Mouse (Mus musculus): Measurements from ENCODE around the gene Ctbp2. TPM values are rescaled to one million over a fixed set of nuclear protein-coding genes. Genes with fewer than 3 reads are reported as not detected.
A peak's percentile ranks its signal among the peaks of the same experiment; 100 is the strongest.

The Ctbp2 gene
- total and polyA plus RNA-seq, 2 experiments from 2014 or later = 27.9 to 71.3 TPM

DNA sequence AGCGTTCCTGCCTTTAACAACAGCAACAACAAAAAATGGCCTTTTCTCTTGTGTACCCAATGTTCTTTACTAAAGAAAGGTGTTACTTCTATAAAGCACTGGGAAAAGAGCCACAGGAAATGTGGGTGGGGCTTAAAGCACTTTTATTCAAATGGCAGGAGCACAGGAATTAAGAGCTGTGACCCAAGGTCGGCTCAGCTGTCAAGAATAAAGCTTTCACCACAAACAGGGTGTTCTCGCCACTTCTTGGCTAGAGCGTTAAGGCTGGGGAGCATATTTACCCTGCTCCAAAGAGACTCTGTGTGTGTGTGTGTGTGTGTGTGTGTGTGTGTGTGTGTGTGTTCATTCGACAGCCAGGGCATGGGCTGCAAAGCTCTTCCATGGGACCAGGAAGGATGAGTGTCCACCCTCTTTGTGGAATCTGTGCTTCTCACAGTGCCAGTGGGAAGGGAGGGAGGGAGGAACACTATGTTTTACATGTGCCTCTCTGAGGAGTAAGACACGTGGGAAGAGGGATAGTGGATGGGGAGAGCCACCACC lies 104.6 kb downstream of the Ctbp2 start:
- Histone ChIP-seq H3K27ac (ENCODE audit: low read depth) (peak overlapping the region; percentile 28; the same call in 1 of the 2 replicates), H3K27me3 (ENCODE audit: control insufficient read depth, insufficient read depth, low read length) (no peaks in the 10 kb centered on the region), H3K4me2 (ENCODE audit: low read depth, low read length) (no peak overlapping the region), H3K9ac (replicated peaks; ENCODE audit: low read depth, low read length) (no peak overlapping the region), H3K36me3 (replicated peaks; ENCODE audit: control insufficient read depth, insufficient read depth, low read length) (no peaks in the 10 kb centered on the region), H3K4me3 (ENCODE audit: low read depth, low read length) (no peak overlapping the region), H3K9me3 (replicated peaks; ENCODE audit: control insufficient read depth, low read length) (no peaks in the 10 kb centered on the region), H3K4me1 (ENCODE audit: control insufficient read depth, insufficient read depth) (peaks cover 42% of the 10 kb centered on the region)
- 32% methylated on average over 6 of the region's 6 CpGs for WGBS
- DNase-seq (ENCODE audit: low spot score) (no peak), ATAC-seq (ENCODE audit: insufficient read depth, low read depth) (peak; percentile 45; the same call in 1 of the 2 replicates)
- TF ChIP-seq EP300 (IDR thresholded peaks at IDR 0.05; ENCODE audit: low read depth) (no peak), CTCF (IDR thresholded peaks at IDR 0.05; ENCODE audit: low read depth) (no peak)

DNA sequence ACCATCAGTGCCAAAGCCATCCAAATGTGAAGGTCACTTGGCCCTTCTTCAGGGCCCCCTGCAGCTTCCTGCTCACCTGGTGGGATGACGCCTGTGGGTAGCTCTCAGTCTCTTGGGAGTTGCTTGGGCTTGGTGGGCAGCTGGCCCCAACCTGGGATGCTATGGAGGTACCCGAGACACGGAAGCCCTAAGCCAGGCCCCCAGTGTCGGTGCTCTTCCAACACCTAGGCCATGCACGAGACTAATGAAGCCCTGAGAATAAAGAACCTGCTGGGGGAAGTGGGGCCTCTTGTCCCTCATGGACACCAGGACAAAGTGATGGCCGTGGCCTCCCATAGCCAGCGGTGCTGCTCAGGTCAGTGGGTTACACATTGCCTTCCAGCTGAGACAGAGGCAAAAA lies 105.2 kb downstream of the Ctbp2 start:
- Histone ChIP-seq H3K9me3 (replicated peaks; ENCODE audit: control insufficient read depth, low read length) (no peaks in the 10 kb centered on the region), H3K36me3 (replicated peaks; ENCODE audit: control insufficient read depth, insufficient read depth, low read length) (no peaks in the 10 kb centered on the region), H3K4me2 (ENCODE audit: low read depth, low read length) (no peak overlapping the region), H3K27me3 (ENCODE audit: control insufficient read depth, insufficient read depth, low read length) (no peaks in the 10 kb centered on the region), H3K27ac (ENCODE audit: low read depth) (peak overlapping the region; percentile 28; the same call in 1 of the 2 replicates), H3K9ac (replicated peaks; ENCODE audit: low read depth, low read length) (no peak overlapping the region), H3K4me3 (ENCODE audit: low read depth, low read length) (no peak overlapping the region), H3K4me1 (ENCODE audit: control insufficient read depth, insufficient read depth) (peaks cover 41% of the 10 kb centered on the region)
- ATAC-seq (ENCODE audit: insufficient read depth, low read depth) = no peak
- no peak for DNase-seq (ENCODE audit: low spot score)
- 77% methylated on average over 7 of the region's 7 CpGs for WGBS
- no peak for TF ChIP-seq CTCF (IDR thresholded peaks at IDR 0.05; ENCODE audit: low read depth)
- TF ChIP-seq EP300 (IDR thresholded peaks at IDR 0.05; ENCODE audit: low read depth) = no peak

DNA sequence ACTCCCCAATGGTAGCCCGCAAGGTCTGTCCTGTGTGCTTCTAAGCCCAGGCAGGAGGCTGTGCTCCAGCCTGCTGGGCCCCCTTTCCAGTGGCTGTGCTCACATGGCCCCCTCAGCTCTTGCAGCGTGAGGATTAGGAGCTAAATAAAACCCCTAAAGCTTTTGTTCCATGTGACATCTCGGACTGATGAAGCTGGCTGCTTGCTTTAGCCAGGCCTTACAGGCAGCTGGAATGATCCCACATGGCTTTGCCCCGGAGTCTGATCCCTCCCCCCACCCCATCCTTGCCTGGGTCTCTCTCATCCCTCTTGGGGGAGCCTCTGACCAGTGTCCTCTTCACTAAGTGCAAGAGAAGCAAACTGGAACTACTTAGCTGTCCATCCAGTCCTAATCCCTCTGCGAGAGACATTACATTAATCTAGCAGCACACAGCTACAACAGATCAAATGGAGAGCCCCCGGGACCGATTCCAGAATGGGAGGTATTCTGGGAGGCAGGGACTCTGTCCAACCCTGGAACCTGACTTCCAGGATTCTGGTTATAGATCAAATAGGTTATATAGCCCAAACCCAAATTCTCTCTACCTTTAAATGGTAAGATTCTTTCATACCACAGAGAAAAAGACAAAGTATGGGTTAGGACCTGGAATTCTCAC lies 108.6 kb downstream of the Ctbp2 start:
- H3K9ac ChIP-seq (replicated peaks; ENCODE audit: low read depth, low read length) = peak overlapping the region; percentile 46
- 26% methylated on average over 7 of the region's 7 CpGs for WGBS
- no peaks in the 10 kb centered on the region for H3K36me3 ChIP-seq (replicated peaks; ENCODE audit: control insufficient read depth, insufficient read depth, low read length)
- no peak for DNase-seq (ENCODE audit: low spot score)
- no peaks in the 10 kb centered on the region for H3K9me3 ChIP-seq (replicated peaks; ENCODE audit: control insufficient read depth, low read length)
- H3K4me1 ChIP-seq (ENCODE audit: control insufficient read depth, insufficient read depth) = peaks cover 65% of the 10 kb centered on the region
- no peak overlapping the region for H3K4me3 ChIP-seq (ENCODE audit: low read depth, low read length)
- TF ChIP-seq EP300 (IDR thresholded peaks at IDR 0.05; ENCODE audit: low read depth) = no peak
- TF ChIP-seq CTCF (IDR thresholded peaks at IDR 0.05; ENCODE audit: low read depth) = no peak
- H3K4me2 ChIP-seq (ENCODE audit: low read depth, low read length) = peak overlapping the region; percentile 35
- no peaks in the 10 kb centered on the region for H3K27me3 ChIP-seq (ENCODE audit: control insufficient read depth, insufficient read depth, low read length)
- ATAC-seq (ENCODE audit: insufficient read depth, low read depth) = peak; percentile 40; the same call in 1 of the 2 replicates
- H3K27ac ChIP-seq (ENCODE audit: low read depth) = peak overlapping the region; percentile 81

- peak overlapping the region; percentile 81 for H3K27ac ChIP-seq (ENCODE audit: low read depth)
- H3K36me3 ChIP-seq (replicated peaks; ENCODE audit: control insufficient read depth, insufficient read depth, low read length) = peaks cover 7% of the 10 kb centered on the region; the same call in 1 of the 2 replicates
- ATAC-seq (ENCODE audit: insufficient read depth, low read depth) = no peak
- H3K4me1 ChIP-seq (ENCODE audit: control insufficient read depth, insufficient read depth) = peaks cover 65% of the 10 kb centered on the region
- TF ChIP-seq EP300 (IDR thresholded peaks at IDR 0.05; ENCODE audit: low read depth) = no peak
- no peak for TF ChIP-seq CTCF (IDR thresholded peaks at IDR 0.05; ENCODE audit: low read depth)
- no peaks in the 10 kb centered on the region for H3K27me3 ChIP-seq (ENCODE audit: control insufficient read depth, insufficient read depth, low read length)
- H3K4me3 ChIP-seq (ENCODE audit: low read depth, low read length) = no peak overlapping the region
- no peaks in the 10 kb centered on the region for H3K9me3 ChIP-seq (replicated peaks; ENCODE audit: control insufficient read depth, low read length)
- H3K9ac ChIP-seq (replicated peaks; ENCODE audit: low read depth, low read length) = peak overlapping the region; percentile 46; the same call in 1 of the 2 replicates
- DNase-seq (ENCODE audit: low spot score) = no peak
- H3K4me2 ChIP-seq (ENCODE audit: low read depth, low read length) = peak overlapping the region; percentile 35; the same call in 1 of the 2 replicates
- 80% methylated on average over 14 of the region's 14 CpGs for WGBS
Observed at GRCm38 (mm10) chr7:133014631-133015030, 109.5 kb downstream of the Ctbp2 start.

- Histone ChIP-seq H3K36me3 (replicated peaks; ENCODE audit: control insufficient read depth, insufficient read depth, low read length) (peaks cover 9% of the 10 kb centered on the region; the same call in 1 of the 2 replicates), H3K27ac (ENCODE audit: low read depth) (no peak overlapping the region), H3K27me3 (ENCODE audit: control insufficient read depth, insufficient read depth, low read length) (no peaks in the 10 kb centered on the region), H3K4me1 (ENCODE audit: control insufficient read depth, insufficient read depth) (peaks cover 63% of the 10 kb centered on the region), H3K9me3 (replicated peaks; ENCODE audit: control insufficient read depth, low read length) (no peaks in the 10 kb centered on the region), H3K4me3 (ENCODE audit: low read depth, low read length) (no peak overlapping the region), H3K9ac (replicated peaks; ENCODE audit: low read depth, low read length) (no peak overlapping the region), H3K4me2 (ENCODE audit: low read depth, low read length) (no peak overlapping the region)
- no peak for ATAC-seq (ENCODE audit: insufficient read depth, low read depth)
- 87% methylated on average over 10 of the region's 10 CpGs for WGBS
- no peak for TF ChIP-seq EP300 (IDR thresholded peaks at IDR 0.05; ENCODE audit: low read depth)
- TF ChIP-seq CTCF (IDR thresholded peaks at IDR 0.05; ENCODE audit: low read depth) = no peak
- DNase-seq (ENCODE audit: low spot score) = no peak
Observed at GRCm38 (mm10) chr7:133013923-133014322, 110.2 kb downstream of the Ctbp2 start.
